Mouse (Mus musculus) liver, embryonic 14.5 days (tissue): ENCODE data around the gene 2010109A12Rik.

ENCODE experiments used
- CTCF ChIP-seq: IDR thresholded peaks from 2 replicates; pipeline ENCODE4 v1.5.1; 2016; ENCODE audit warnings: antibody characterized with exemption, low read depth, control low read depth
- EP300 ChIP-seq: IDR thresholded peaks from 2 replicates; pipeline ENCODE4 v1.6.1; 2016; ENCODE audit warnings: antibody characterized with exemption, low read depth

DNA sequence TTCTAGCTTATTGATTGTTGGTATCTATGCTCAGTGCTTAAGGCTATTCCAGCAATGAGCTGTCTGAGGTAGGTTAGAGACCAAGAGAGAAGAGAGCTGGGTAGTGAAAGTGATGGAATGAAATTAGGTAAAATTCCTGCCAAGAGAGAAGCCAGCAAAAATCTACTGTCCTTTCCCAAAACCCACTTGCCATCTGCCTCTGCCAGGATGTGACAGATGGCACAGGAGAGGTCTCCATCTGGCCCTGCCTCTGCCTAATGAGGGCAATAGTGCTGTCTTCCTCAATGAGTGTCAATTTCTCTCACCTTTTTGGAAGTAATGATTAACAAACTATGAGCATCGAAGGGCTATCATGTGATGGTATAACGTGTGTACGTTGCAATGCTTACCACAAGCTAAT lies 29.6 kb downstream of the 2010109A12Rik start:
- TF ChIP-seq CTCF (no peak), EP300 (no peak)
